Mouse (Mus musculus): Measurements from ENCODE around the gene Arhgef10l. TPM values are rescaled to one million over a fixed set of nuclear protein-coding genes. Genes with fewer than 3 reads are reported as not detected.

The Arhgef10l gene
- polyA plus RNA-seq, 1 experiment: 52.7 TPM

DNA sequence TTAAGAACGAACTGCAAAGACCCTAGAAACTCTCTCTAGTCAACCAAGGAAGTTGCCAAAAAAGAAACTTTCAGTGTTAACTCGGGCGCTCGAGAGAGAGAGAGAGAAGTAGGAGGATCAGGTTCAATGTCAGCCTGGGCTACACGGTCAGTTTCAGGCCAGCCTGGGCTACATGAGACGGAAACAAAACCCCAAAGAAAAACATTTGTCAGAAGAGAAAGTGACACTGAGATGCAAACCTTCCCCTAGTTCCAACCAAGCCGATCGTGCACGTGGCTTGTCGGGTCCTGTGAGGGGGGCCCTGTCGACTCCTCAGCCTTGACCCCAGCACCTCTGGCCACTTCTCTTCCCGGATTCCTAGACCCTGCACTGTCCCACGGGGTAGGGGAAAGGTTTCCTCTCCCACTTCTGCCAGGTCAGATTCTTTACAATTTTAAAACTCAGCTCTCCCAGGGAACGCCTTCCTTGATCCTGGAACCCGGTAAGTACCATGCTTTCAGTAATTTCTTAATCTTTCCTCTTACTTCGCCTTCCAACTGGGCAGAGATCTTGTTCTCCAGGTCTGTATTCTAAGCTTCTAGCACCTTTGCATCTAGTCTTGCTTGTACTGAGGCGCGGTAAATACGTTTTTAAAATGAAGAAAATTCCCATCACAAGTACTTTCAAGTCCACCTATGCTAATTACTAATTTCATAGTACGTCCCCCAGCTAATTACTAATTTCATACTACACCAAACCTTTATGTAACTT is 34.6 kb upstream of the Arhgef10l start, which contains the start of gene Rcc2:
Gene Rcc2, plus strand, starts transcription at position 273 of the 750 bp plus-strand sequence.
- TF ChIP-seq POLR2A (IDR thresholded peaks at IDR 0.05; ENCODE audit: borderline replicate concordance, insufficient read depth, low read length): no peak
- TF ChIP-seq CTCF (IDR thresholded peaks at IDR 0.05; ENCODE audit: borderline replicate concordance, insufficient read depth, low read depth, low read length): no peak
- no peaks in the 10 kb centered on the region for H3K27me3 ChIP-seq (ENCODE audit: control insufficient read depth, insufficient read depth, low read length)
- peaks cover 3% of the 10 kb centered on the region; the same call in 1 of the 2 replicates for H3K4me1 ChIP-seq (ENCODE audit: control insufficient read depth, insufficient read depth, low read length)
- DNase-seq: no peak
- 14% methylated on average over 20 of the region's 20 CpGs for WGBS
- H3K27ac ChIP-seq (ENCODE audit: insufficient read depth, low read length): peak within 1 kb of the TSS; percentile 84
- peak within 1 kb of the TSS; percentile 98 for H3K4me3 ChIP-seq (replicated peaks; ENCODE audit: insufficient read depth, low read depth, low read length)

DNA sequence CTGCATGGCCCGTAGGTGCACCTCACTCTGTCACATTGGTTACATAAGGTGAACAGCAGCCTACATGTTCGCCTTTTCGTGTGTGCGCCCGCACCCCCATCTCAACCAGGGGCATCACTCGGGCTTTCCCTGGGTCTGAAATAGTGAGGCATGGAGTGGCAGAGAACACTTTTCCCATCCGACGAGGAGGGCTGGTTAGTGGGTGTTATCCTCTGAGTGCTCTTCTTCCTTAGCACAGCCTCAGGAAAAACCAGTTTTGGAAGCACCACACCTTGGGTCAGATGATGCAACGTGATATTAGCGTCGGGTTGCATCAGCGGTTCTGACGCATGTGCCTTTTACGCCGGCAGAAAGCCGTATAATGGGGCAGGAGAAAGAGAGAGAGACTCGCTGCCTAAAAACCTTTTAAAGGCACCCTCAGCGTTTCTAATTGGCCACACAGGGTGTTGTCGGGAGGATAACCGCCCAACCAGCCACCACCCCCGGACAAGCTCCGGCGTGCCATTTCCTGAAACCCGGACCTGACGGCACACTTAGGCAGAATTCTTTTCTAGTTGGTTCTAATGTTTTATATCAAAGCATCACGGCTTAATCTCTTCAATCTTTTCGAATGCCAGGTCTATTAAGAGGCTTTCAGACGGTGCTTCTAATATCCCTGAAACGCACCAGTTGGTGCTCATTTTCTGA is 33.8 kb upstream of the Arhgef10l start:
- no peak for TF ChIP-seq CTCF (IDR thresholded peaks at IDR 0.05; ENCODE audit: borderline replicate concordance, insufficient read depth, low read depth, low read length)
- TF ChIP-seq POLR2A (IDR thresholded peaks at IDR 0.05; ENCODE audit: borderline replicate concordance, insufficient read depth, low read length): peak; percentile 55; the same call in 1 of the 2 replicates
- Histone ChIP-seq H3K27me3 (ENCODE audit: control insufficient read depth, insufficient read depth, low read length) (no peaks in the 10 kb centered on the region), H3K27ac (ENCODE audit: insufficient read depth, low read length) (peak overlapping the region; percentile 84), H3K4me1 (ENCODE audit: control insufficient read depth, insufficient read depth, low read length) (peaks cover 3% of the 10 kb centered on the region; the same call in 1 of the 2 replicates), H3K4me3 (replicated peaks; ENCODE audit: insufficient read depth, low read depth, low read length) (peak overlapping the region; percentile 62)
- WGBS: 5% methylated on average over 29 of the region's 29 CpGs
- peak; percentile 77 to 84 for DNase-seq

DNA sequence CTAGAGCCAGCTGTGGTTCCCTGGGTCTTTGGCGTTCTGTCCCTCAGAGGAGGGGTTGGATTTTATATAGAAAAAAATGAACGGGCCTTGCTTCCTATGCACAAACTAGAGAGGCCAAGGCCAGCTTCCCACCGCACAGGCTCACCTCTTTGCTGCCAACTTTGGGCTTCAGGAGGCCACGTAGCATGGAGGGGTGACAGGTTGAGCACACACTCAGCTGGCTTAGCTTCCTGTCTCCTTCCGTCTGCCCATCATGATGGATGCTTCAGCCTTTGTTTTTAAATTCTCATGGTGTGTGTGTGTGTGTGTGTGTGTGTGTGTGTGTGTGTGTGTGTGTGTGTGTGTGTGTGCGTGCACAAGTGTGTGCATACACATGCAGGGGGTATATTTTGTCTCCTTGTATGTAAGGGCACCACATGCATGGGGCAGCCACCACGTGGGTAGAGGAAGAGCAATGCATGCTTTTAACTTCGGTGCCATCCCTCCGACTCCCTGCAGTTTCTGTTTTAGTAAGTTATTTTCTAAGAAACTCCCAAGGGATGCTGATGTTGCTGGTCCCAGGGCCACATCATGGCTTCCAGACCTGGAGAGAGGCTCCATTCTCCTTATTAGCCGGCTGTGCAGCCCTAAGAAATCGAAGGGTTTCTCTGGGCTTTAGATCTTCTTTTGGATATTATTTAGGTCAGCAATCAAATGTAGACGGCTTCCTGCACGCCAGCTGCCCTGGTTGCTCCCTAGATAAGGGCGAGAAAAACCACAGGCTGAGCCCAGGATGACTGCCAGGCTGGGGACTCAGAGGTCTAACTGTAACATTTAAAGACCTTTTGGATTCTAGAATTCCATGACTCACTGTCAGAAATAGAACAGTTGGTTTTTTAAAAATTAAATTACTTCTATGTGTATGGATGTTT is 30.1 kb upstream of the Arhgef10l start:
- Histone ChIP-seq H3K4me3 (replicated peaks; ENCODE audit: insufficient read depth, low read depth, low read length) (no peak overlapping the region), H3K4me1 (ENCODE audit: control insufficient read depth, insufficient read depth, low read length) (peaks cover 3% of the 10 kb centered on the region; the same call in 1 of the 2 replicates), H3K27me3 (ENCODE audit: control insufficient read depth, insufficient read depth, low read length) (no peaks in the 10 kb centered on the region), H3K27ac (ENCODE audit: insufficient read depth, low read length) (no peak overlapping the region)
- DNase-seq: no peak
- 52% methylated on average over 14 of the region's 14 CpGs for WGBS
- TF ChIP-seq POLR2A (IDR thresholded peaks at IDR 0.05; ENCODE audit: borderline replicate concordance, insufficient read depth, low read length) (no peak), CTCF (IDR thresholded peaks at IDR 0.05; ENCODE audit: borderline replicate concordance, insufficient read depth, low read depth, low read length) (no peak)

DNA sequence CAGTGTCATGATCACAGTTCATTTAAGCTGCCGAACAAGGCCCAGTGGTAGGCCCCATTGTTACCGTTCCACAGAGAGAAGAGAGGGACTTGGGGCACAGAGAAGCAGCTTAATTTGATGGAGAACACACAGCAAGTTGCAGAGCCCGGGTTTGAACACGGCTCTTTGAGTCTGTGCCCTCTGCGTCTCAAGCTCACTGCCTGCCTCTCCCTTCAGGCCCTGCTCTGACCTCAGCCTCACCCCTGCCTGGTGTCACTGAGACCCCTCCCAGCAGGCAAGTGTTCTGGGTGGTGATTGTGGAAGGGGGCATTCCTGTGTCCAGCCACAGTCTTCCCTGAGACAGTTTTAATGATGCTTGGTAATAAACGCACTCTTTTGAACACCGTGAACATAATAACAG is 29.3 kb upstream of the Arhgef10l start:
- no peak for DNase-seq
- Histone ChIP-seq H3K27ac (ENCODE audit: insufficient read depth, low read length) (no peak overlapping the region), H3K4me1 (ENCODE audit: control insufficient read depth, insufficient read depth, low read length) (peaks cover 3% of the 10 kb centered on the region; the same call in 1 of the 2 replicates), H3K4me3 (replicated peaks; ENCODE audit: insufficient read depth, low read depth, low read length) (no peak overlapping the region), H3K27me3 (ENCODE audit: control insufficient read depth, insufficient read depth, low read length) (no peaks in the 10 kb centered on the region)
- 78% methylated on average over 7 of the region's 7 CpGs for WGBS
- TF ChIP-seq POLR2A (IDR thresholded peaks at IDR 0.05; ENCODE audit: borderline replicate concordance, insufficient read depth, low read length) (no peak), CTCF (IDR thresholded peaks at IDR 0.05; ENCODE audit: borderline replicate concordance, insufficient read depth, low read depth, low read length) (no peak)

- peaks cover 3% of the 10 kb centered on the region; the same call in 1 of the 2 replicates for H3K4me1 ChIP-seq (ENCODE audit: control insufficient read depth, insufficient read depth, low read length)
- WGBS: 40% methylated on average over 1 of the region's 1 CpGs
- TF ChIP-seq POLR2A (IDR thresholded peaks at IDR 0.05; ENCODE audit: borderline replicate concordance, insufficient read depth, low read length) (no peak), CTCF (IDR thresholded peaks at IDR 0.05; ENCODE audit: borderline replicate concordance, insufficient read depth, low read depth, low read length) (no peak)
- H3K27ac ChIP-seq (ENCODE audit: insufficient read depth, low read length): no peak overlapping the region
- no peaks in the 10 kb centered on the region for H3K27me3 ChIP-seq (ENCODE audit: control insufficient read depth, insufficient read depth, low read length)
- no peak overlapping the region for H3K4me3 ChIP-seq (replicated peaks; ENCODE audit: insufficient read depth, low read depth, low read length)
- no peak for DNase-seq
Measured at GRCm38 (mm10) chr4:140694551-140695060, 28.8 kb upstream of the Arhgef10l start.

DNA sequence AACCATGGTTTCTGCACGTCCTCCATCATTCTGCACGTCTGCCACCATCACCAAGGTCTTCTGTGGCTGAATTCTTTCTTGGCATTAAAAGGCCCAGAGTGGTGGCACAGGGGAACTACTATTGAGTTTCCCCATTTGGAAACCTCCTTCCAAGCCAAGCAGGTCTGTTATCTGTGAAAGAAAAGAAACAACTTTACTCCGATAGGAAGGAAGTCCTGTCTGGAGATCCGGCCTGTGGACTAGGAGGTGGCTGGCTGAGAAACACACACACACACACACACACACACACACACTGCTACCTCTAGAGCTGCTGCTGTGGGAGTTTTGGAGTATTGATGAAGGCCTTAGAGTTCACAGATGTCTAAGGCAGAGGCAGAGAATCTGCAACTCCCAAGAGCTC is 27.7 kb upstream of the Arhgef10l start:
- no peak overlapping the region for H3K27ac ChIP-seq (ENCODE audit: insufficient read depth, low read length)
- H3K4me3 ChIP-seq (replicated peaks; ENCODE audit: insufficient read depth, low read depth, low read length): no peak overlapping the region
- no peak for DNase-seq
- no peaks in the 10 kb centered on the region for H3K27me3 ChIP-seq (ENCODE audit: control insufficient read depth, insufficient read depth, low read length)
- 81% methylated on average over 4 of the region's 4 CpGs for WGBS
- no peaks in the 10 kb centered on the region for H3K4me1 ChIP-seq (ENCODE audit: control insufficient read depth, insufficient read depth, low read length)
- TF ChIP-seq CTCF (IDR thresholded peaks at IDR 0.05; ENCODE audit: borderline replicate concordance, insufficient read depth, low read depth, low read length) (no peak), POLR2A (IDR thresholded peaks at IDR 0.05; ENCODE audit: borderline replicate concordance, insufficient read depth, low read length) (no peak)

GRCm38 (mm10) chr4:140691481-140691880 is 25.7 kb upstream of the Arhgef10l start:
- Histone ChIP-seq H3K27me3 (ENCODE audit: control insufficient read depth, insufficient read depth, low read length) (no peaks in the 10 kb centered on the region), H3K4me3 (replicated peaks; ENCODE audit: insufficient read depth, low read depth, low read length) (no peak overlapping the region), H3K4me1 (ENCODE audit: control insufficient read depth, insufficient read depth, low read length) (no peaks in the 10 kb centered on the region), H3K27ac (ENCODE audit: insufficient read depth, low read length) (no peak overlapping the region)
- 67% methylated on average over 7 of the region's 7 CpGs for WGBS
- TF ChIP-seq CTCF (IDR thresholded peaks at IDR 0.05; ENCODE audit: borderline replicate concordance, insufficient read depth, low read depth, low read length) (no peak), POLR2A (IDR thresholded peaks at IDR 0.05; ENCODE audit: borderline replicate concordance, insufficient read depth, low read length) (no peak)
- DNase-seq: no peak
